Mouse (Mus musculus) cerebellum, postnatal 14 days (tissue): Measurements from ENCODE around the gene Lrp1.

Source experiments
- DNase-seq, 2 experiments: peaks; one replicate each; pipeline ENCODE4 v3.0.0; 2021; ENCODE audit warnings: mixed read lengths in 2 of 2

Gene Lrp1

DNA sequence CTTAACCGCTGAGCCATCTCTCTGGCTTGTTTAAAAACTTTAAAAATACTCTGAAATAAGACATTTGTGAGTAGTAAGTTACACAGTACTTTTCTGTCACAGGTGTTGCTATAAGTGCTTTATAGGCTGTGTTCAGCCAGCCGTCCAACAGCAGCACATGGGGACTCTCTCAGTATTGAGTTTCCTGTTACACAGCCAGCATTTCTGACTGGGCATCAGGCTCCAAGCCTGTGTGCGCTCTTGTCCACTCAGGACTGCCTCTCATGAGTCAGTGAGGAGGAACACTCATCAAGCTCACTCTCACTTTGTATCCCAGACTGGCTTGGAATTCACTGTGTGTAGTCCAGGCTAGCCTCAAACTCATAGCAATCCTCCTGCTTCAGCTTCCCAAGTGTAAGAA lies 124.8 kb downstream of the Lrp1 start:
- no peak for DNase-seq

GRCm38 (mm10) chr10:127492118-127492517 lies 128.8 kb downstream of the Lrp1 start:
- DNase-seq = no peak

DNA sequence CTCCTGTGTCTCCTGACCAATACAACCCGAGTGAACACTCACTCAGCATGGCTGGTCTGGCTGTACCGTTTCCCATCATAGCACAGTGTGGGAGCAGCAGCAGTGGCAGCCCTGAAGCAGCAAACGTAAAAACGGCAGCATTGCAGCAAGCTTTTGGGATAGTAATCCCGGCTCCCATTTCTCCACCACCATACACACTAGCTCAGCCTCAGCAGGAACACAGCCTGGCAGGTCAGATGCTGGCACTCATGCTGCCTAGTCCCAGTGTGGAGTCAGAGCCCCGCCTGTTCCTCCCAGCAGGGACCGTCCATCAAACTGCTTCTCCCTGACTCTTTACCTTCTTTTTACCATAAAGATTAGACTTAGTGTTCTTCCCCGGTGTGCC lies 129.8 kb downstream of the Lrp1 start:
- DNase-seq = peak in 1 of 2 experiments; percentile 32

DNA sequence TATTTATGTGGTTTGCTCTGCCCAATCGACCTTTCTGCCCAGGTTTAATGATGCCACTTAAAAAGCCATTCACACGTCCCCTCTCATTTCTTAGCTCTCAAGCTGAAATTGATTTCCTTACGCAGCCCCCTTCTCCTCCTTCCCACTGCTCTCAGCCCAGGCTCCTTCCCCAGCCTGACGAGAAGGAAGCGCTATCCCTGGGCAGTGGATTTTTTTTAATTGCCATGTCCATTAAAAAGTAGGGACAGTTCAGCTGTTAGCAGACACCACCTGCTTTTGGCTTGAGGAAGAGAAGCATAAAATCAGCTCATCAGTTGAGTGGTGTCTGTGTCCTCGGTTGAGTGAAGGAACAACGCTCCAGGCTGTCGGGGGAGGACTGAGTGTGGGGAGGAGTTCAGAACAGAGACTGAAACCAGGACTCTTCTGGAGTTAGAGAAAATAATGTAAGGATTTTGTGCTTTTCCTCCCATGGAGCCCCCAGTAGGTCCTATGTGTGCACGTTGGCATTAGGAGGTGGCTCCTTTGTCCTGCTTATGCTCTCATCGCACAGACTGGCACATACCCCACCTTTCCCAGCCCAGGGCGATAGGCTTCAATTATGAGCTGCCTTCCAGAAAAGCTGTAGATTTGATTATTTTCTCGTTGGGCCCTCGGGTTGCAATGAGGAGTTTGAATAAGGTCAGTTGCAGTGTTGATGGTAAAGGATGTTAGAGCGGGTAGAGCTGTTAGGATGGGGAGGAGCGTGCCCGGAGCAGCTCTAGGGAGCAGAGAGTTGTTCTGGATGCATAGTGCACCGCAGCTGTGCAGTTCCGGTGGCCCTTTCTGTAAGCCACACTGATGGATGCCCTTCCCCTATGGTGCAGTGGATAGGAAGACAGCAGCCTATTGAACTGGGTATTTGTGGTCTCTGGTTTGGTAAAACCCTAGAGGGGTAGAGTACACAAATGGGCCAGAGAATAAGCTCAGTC lies 130.5 kb downstream of the Lrp1 start:
- DNase-seq = peak in 1 of 2 experiments; percentile 23

DNA sequence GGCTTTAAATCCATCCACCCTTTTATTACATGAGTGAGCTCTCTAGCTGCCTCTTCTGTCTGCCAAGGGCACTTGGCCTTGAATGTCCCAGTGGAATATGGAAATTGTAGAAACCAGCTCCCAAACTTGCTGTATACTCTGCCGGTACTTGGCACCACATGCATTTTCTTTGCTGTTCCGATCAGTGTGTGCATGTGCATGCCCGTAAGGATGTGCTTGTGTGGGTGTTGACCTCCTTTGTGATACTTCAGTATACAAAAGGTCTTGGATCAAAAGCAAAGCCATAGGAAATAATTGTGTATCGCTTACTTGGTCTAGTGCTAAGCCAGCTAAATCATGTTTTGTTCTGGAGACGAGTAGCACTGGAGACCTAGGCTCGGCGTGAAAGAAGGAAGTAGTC lies 132.1 kb downstream of the Lrp1 start:
- DNase-seq = no peak
